Mouse (Mus musculus) erythroblast, embryonic 14.5 days (primary cell): ENCODE measurements around the gene Pgm1.

Experiments
- GATA1 ChIP-seq: IDR thresholded peaks from 2 replicates; pipeline ENCODE4 v1.6.1; 2012; ENCODE audit warnings: low read length, inconsistent platforms, mixed read lengths
- TAL1 ChIP-seq: IDR thresholded peaks from 3 replicates; pipeline ENCODE4 v1.6.1; 2012; ENCODE audit warnings: low read length, inconsistent platforms, mixed read lengths

GRCm38 (mm10) chr4:99929613-99930517 lies 651 bp downstream of the Pgm1 start, which contains the start of gene Itgb3bp:
- TF ChIP-seq GATA1 (no peak), TAL1 (no peak)
